Mouse (Mus musculus) stomach, postnatal 0 days (tissue): ENCODE measurements around the gene Kcnab3.

Experiments used
- CTCF ChIP-seq: IDR thresholded peaks from 2 replicates; pipeline ENCODE4 v1.5.1; 2016; ENCODE audit warnings: antibody characterized with exemption, low read depth, mild to moderate bottlenecking, moderate library complexity
- EP300 ChIP-seq: optimal IDR thresholded peaks from 2 replicates; pipeline ENCODE3; 2016; ENCODE audit warnings: antibody characterized with exemption

- TF ChIP-seq EP300 (no peak), CTCF (no peak)
Measured at GRCm38 (mm10) chr11:69321580-69321979, 4.5 kb upstream of the Kcnab3 start.
